Mouse (Mus musculus): ENCODE data around the gene Rad51b.

Gene Rad51b

GRCm38 (mm10) chr12:79436035-79436434 is 139.0 kb downstream of the Rad51b start:
- DNase-seq (ENCODE audit: extremely low read depth, low read depth), result no peak

DNA sequence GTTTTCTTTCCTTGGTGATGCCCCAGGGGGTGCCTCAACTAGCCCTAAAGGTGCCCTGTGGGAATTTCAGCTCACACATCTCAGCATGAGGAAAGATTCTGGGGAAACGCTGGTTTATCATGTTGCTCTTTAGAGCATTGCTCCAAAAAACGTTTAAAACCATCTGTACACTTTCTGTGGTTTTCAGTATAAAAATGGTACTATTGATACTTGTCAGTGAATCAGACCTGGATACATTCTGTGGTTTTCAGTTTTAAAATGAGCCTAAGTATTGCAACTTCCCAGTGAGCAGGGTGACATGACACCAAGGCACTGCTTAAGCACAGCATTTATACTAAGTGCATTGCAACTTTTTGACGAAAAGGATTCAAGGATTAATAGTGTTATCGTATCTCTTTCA is 139.8 kb downstream of the Rad51b start:
- DNase-seq (ENCODE audit: extremely low read depth, low read depth), result no peak

DNA sequence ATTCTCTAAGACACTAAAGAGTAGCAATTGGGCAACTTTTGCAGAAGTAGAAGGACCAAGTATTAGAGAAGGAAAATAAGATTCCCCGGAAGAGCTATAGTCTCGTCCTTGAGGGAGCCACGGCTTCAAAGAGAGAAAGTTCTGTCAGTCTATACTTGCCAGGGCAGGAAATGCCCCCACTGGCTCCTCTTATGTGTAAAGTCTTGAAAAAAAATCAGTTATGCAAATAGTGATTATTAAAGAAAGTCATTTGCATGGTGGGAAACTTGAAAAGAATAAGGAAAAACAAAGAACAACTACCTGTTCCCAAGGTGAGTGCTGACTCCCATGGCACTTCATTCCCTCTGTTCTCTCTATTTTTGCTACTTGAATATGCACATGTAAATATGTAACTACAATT is 140.5 kb downstream of the Rad51b start:
- no peak for DNase-seq (ENCODE audit: extremely low read depth, low read depth)

DNA sequence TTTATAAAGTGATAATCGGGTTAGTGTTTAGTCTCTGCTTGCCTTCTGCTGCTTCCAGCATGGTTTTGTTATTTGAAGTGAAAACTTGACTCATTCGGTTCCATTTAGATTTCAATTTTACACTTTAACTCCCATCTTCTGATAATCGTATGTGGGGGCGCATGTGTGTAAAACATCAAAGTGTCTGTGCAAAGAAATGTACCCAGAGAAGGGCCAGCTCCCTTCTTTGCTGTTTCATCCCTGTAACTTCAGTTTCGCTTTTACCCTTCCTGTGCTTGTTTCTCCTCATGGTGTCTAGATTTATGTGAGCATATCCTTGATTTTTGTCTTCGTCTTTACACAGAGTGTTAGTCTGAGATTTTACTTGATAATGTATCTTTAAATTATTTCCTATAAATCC is 142.9 kb downstream of the Rad51b start:
- DNase-seq (ENCODE audit: extremely low read depth, low read depth), result no peak

DNA sequence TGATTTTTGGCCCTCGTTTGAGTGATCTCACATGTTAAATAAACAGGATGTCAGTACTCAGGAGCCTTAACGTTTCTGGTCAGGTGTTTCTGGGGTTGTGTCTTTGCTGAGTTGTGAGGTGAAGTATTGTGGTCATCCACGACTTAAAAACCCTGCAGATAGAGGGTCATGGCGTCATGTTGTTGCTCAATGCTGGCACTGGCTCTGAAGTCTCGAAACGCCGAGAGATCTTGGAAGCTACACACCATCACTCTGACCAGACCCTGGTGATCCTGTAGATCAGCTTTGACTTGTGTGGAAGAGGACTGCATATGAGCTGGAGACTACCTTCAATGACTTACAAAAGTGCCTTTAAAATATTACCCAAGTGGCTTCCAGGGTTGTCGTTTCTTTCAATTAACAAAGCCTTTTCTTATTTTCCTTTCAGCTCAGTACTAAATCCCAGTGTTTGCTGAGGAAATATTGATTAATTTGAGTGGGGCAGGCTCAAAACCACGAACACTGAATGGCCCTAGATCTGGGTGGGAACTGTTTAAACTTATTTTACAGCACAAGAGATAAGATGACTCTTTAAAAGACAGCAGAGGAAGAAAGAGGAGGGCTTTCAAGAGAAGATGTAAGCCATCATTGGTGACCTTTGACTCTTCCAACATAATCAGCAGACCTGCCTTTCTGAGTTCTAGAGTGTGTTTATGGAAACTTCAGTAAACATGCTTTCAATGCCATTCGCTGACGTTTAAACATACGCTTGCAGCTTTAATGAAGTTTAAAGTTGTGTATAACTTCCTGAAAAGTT is 144.3 kb downstream of the Rad51b start:
- DNase-seq (ENCODE audit: extremely low read depth, low read depth), result no peak

DNA sequence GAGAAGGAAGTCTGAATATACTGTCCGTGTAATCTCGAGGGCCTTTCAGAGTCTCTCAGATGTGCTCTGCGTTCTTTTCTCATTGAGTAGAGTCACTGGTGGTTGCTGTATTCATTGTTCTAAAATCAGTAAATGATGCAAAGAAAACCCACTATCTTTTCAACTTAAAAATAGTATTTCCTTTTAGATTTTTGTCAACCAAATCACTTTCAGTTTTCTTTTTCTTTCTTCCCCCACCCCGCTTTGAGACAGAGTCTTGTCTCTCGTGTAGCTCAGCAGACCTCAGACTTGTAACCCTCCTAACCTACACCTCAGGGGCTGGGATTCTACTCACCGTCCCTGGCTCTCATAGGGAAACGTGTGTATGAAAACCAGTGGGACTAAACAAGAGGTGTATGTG is 145.0 kb downstream of the Rad51b start:
- DNase-seq (ENCODE audit: extremely low read depth, low read depth), result no peak

GRCm38 (mm10) chr12:79442836-79443390 is 145.8 kb downstream of the Rad51b start:
- no peak for DNase-seq (ENCODE audit: extremely low read depth, low read depth)

DNA sequence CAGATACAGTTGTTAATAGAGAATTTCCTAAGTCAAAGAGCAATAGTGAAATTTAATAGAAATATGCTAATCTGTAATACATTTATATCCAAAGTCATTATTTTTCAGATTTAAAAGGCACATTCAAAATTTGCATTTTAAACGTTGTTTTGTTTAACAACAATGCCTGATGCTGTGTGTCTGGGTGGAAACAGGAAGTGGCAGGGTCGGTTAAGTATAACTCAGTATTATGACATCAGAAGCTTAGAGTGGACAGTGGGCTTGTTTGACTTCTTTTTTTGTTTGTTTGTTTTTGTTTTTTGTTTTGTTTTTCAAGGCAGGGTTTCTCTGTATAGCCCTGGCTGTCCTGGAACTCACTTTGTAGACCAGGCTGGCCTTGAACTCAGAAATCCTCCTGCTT is 147.6 kb downstream of the Rad51b start:
- DNase-seq (ENCODE audit: extremely low read depth, low read depth), result no peak

DNA sequence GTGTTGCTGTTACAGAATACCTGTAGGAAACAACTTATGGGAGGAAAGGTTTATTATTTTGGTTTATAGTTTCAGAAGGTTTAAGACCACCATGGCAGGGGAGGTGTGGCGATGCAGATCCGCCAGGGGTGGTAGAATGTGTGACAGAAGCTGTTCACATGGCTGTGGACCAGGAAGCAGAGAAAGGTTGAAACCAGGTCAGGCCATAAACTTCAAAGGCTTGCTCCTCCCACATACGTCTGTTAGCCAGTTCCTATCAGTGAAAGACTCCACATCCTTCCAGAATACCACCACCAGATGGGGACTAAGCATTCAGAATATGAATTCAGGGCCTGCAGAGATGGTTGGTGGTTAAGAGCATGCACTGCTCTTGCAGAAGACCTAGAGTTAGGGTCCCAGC is 150.0 kb downstream of the Rad51b start:
- no peak for DNase-seq (ENCODE audit: extremely low read depth, low read depth)

GRCm38 (mm10) chr12:79449817-79450411 is 152.8 kb downstream of the Rad51b start:
- no peak for DNase-seq (ENCODE audit: extremely low read depth, low read depth)

- no peak for DNase-seq (ENCODE audit: extremely low read depth, low read depth)
These were observed 155.8 kb downstream of the Rad51b start for GRCm38 (mm10) chr12:79452882-79453281.

DNA sequence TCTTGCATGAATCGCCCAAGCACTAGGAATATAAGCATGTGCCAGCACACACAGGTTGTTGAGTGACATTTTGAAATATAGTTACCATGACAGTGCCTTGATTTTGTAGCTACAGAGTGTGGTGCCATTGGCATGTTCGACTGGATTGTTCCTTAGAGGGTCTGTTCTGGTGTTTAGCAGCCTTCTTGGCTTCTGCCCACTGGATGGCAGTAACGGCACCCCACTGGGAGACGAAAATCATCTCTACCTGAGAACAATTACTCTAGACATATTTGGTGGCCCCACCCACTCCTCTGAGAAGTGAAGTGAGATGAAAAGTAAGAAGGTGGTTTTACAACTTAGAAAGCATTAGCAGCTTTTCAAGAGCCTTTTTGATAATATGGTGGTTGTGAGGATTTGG is 156.9 kb downstream of the Rad51b start:
- DNase-seq (ENCODE audit: extremely low read depth, low read depth), result no peak

DNA sequence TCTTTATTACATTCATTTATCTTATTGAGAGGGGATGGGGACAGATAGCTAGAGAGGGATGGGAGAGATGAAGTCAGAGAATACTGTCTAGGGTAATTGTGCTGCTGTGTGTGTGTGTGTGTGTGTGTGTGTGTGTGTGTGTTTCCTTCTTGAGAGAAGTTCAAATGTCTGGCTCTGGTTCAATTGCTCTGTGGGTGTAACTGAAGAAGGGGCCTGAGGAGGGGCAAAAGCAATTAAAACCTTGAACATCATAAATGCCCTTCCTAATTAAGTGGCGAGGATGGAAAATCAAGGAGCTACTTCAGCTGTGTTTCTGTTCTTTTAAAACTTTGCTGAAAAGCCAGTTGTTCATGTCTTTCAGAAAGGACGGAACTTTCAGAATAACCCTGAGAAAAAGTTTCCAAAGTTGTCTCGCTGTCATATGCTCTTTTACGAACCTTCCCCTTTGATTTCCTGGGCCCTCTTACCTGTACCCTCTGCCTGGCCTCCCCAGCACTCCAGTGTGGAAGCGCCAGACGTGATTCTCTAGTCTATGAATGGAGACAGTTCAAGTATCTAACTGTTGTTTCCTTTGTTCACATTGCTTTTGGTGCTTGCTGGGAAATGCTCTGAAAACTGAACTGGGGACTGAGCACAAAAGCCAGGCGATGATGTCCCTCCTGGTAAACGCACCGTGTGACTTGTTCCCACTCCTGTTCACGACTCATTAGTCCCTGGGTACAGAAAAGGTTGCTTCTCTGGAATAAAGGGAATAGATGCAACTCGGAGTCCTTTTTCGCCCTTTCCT is 158.2 kb downstream of the Rad51b start:
- no peak for DNase-seq (ENCODE audit: extremely low read depth, low read depth)

GRCm38 (mm10) chr12:79455848-79456164 is 158.7 kb downstream of the Rad51b start:
- no peak for DNase-seq (ENCODE audit: extremely low read depth, low read depth)

- DNase-seq (ENCODE audit: extremely low read depth, low read depth), result no peak
These were observed 159.2 kb downstream of the Rad51b start for GRCm38 (mm10) chr12:79456251-79456650.

DNA sequence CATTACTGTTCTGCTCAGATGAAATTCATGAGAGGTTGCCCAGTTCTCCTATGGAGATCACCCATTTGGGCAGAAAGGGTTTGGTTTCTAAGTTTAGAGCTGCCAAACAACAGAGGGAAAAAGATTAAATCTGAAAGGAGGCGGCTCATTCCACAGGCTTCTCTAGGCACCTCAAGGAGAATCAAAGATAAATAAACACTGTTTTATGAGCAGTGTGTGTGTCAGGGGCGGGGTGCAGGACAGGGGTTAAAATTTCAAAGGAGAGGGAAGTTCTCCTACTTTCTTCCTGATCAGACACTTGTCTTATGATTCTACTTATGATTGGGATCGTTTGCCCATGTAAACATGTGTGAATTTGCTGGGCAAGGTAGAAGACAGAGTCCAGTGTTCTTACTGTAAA is 166.3 kb downstream of the Rad51b start:
- DNase-seq (ENCODE audit: extremely low read depth, low read depth), result no peak

- DNase-seq (ENCODE audit: extremely low read depth, low read depth), result no peak
These were observed 173.0 kb downstream of the Rad51b start for GRCm38 (mm10) chr12:79470113-79470512.

DNA sequence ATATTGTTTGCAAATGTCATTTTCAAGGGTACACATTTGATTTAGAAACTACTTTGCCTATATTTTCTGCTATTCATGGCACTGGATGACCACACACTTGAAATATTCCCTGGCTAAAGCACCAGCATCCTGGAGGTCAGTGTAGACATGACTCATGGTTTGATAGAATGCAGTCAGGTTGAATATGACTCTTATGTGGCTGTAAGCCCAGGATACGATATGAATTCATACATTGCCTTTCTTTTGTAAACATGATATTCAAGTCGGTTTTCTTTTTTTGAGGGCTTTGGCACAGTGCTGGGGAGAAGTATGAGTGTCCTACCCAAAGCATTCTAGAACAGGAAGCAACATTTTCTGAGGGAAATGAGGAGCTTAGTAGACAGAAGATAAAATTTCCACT is 174.8 kb downstream of the Rad51b start:
- no peak for DNase-seq (ENCODE audit: extremely low read depth, low read depth)

- no peak for DNase-seq (ENCODE audit: extremely low read depth, low read depth)
These were observed 179.4 kb downstream of the Rad51b start for GRCm38 (mm10) chr12:79476413-79477046.

DNA sequence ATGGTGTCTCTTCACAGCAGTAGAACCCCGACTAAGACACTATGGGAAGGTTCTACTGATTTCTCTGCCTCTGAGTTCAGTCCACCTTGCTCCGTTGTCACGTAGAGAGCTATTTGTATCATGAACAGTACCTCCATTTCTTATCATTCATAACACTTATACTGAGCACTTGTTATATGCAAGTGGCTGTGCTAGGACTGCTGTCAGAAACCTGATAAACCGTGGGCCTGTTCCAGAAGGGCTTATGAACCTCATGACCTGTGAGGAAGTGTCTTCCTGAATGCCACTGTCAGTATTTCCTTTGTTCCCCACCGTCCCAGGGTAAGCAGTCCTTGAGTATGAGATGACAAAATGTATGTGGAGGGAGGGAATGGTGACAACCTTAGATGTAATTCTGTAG is 181.7 kb downstream of the Rad51b start:
- no peak for DNase-seq (ENCODE audit: extremely low read depth, low read depth)

- DNase-seq (ENCODE audit: extremely low read depth, low read depth), result no peak
These were observed 188.4 kb downstream of the Rad51b start for GRCm38 (mm10) chr12:79485501-79485900.

Measured in MEL-GATA-1-ER (cell line).